Mouse (Mus musculus): Measurements from ENCODE around the gene Tex48. TPM values are rescaled to one million over a fixed set of nuclear protein-coding genes. Genes with fewer than 3 reads are reported as not detected.

Gene Tex48
- polyA plus RNA-seq, 1 experiment: not detected

DNA sequence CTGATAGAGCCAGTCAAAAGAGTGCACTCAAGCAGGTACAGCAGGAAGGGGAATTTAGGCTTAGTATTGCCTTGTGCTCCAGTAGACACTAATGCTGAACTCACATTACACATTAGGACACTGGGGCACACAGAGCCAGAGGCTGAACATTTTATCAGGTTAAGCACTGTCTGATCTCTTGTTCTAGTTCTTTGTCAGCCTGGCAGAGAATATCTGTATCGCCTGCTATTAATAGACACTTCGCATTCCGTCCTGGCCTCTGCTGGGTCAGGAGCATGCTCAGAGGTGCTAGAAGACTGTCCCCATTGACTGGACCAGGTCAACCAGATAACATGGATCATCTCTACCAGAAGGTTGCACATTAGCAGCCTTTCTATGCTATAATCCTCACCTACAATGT is 16.7 kb downstream of the Tex48 start:
- H3K4me1 ChIP-seq (ENCODE audit: control insufficient read depth): no peaks in the 10 kb centered on the region
- H3K36me3 ChIP-seq (ENCODE audit: control insufficient read depth): no peaks in the 10 kb centered on the region
- TF ChIP-seq GATA1 (IDR thresholded peaks at IDR 0.05; ENCODE audit: low read length) (no peak), TAL1 (IDR thresholded peaks at IDR 0.05; ENCODE audit: low read length) (no peak)
- H3K4me3 ChIP-seq (replicated peaks): no peak overlapping the region
- H3K9me3 ChIP-seq (ENCODE audit: control insufficient read depth, low read length): no peaks in the 10 kb centered on the region
- H3K27me3 ChIP-seq (ENCODE audit: control insufficient read depth): no peaks in the 10 kb centered on the region

DNA sequence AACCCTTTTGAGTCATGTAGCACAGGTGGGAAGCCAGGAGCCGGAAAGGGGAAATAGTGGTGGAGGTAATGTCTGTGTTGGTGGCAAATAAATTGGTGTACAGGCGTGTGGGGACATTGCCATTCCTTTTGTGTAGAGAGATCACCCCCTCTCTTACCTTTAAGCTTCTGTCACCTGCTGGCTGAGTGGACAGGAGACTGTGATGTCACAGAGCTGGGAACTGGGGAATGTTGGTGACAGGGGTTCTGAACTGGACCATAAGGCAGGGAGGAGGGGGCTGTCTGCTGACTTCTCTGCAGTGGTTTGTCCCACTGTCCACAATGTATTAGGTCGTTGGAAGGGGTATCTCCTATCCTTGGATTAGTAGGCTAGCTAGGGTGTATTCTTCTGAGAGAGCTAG is 17.3 kb downstream of the Tex48 start, which contains the start of gene Gm11213:
Gm11213 (minus strand) TSS at position 317 of the 400 bp plus-strand sequence.
- Histone ChIP-seq H3K4me3 (replicated peaks) (no peak within 1 kb of the TSS), H3K9me3 (ENCODE audit: control insufficient read depth, low read length) (no peaks in the 10 kb centered on the region), H3K27me3 (ENCODE audit: control insufficient read depth) (no peaks in the 10 kb centered on the region), H3K4me1 (ENCODE audit: control insufficient read depth) (no peaks in the 10 kb centered on the region), H3K36me3 (ENCODE audit: control insufficient read depth) (no peaks in the 10 kb centered on the region)
- TF ChIP-seq TAL1 (IDR thresholded peaks at IDR 0.05; ENCODE audit: low read length): no peak
- no peak for TF ChIP-seq GATA1 (IDR thresholded peaks at IDR 0.05; ENCODE audit: low read length)

DNA sequence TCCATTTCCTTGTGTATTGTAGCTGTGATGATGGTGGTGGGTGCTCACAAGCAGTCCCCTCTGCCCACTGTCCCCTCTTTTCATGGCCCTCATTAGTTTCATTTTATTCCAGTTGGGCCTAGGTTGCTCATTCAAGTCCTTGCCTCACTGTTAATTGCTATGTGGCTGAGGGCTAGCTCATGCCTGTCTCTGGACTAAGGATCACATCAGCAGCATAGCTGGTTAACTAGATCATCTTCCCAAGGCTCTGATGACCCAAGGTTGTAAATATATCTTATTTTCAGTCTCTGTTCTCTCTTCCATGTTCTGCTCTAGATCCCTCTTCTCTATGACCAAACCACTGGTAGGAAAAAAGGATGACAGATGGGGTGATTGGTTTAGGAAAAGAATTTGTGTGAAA is 21.0 kb downstream of the Tex48 start:
- no peak overlapping the region for H3K4me3 ChIP-seq (replicated peaks)
- H3K36me3 ChIP-seq (ENCODE audit: control insufficient read depth): no peaks in the 10 kb centered on the region
- no peaks in the 10 kb centered on the region for H3K27me3 ChIP-seq (ENCODE audit: control insufficient read depth)
- TF ChIP-seq GATA1 (IDR thresholded peaks at IDR 0.05; ENCODE audit: low read length) (no peak), TAL1 (IDR thresholded peaks at IDR 0.05; ENCODE audit: low read length) (no peak)
- no peaks in the 10 kb centered on the region for H3K9me3 ChIP-seq (ENCODE audit: control insufficient read depth, low read length)
- H3K4me1 ChIP-seq (ENCODE audit: control insufficient read depth): no peaks in the 10 kb centered on the region

DNA sequence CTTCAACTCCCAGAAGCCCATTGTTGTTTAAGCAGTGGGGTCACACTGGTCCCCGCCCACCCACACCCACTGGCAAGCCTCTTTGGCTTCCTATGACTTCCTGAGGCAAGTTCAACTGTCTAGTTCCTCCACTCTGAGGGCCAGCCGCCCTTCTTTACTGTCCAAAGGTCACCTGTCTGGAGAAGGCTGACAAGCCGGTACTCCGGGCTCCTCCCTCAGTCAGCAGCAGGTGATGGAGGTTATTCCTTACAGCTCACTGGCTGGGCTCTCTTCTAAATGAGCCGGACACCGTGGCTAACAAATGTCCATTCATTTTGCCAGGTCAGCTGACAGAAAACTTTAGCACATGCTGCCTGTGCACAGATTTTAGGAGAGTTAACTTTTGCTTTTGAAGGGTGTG is 21.4 kb downstream of the Tex48 start:
- no peaks in the 10 kb centered on the region for H3K9me3 ChIP-seq (ENCODE audit: control insufficient read depth, low read length)
- TF ChIP-seq GATA1 (IDR thresholded peaks at IDR 0.05; ENCODE audit: low read length): no peak
- TF ChIP-seq TAL1 (IDR thresholded peaks at IDR 0.05; ENCODE audit: low read length): no peak
- H3K4me1 ChIP-seq (ENCODE audit: control insufficient read depth): no peaks in the 10 kb centered on the region
- no peaks in the 10 kb centered on the region for H3K27me3 ChIP-seq (ENCODE audit: control insufficient read depth)
- no peaks in the 10 kb centered on the region for H3K36me3 ChIP-seq (ENCODE audit: control insufficient read depth)
- no peak overlapping the region for H3K4me3 ChIP-seq (replicated peaks)

DNA sequence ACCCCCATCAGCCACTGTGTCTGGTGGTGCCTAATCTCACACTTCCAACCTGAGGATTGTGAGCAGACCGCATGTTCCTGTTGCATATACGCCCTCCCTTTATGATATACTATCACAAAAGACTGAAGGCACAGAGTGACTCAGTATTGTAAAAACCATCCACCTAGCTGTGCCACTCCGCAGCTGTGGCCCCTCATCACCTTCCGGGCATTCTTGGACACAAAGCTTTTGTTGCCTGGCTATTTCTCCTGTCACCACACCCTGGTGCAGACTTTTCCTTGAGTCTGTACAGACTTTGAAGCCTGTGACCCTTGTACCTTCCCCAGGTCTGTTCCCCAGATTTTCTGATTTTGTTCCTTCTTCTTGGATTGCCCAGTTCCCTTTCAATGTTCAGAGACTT is 26.2 kb downstream of the Tex48 start:
- Histone ChIP-seq H3K36me3 (ENCODE audit: control insufficient read depth) (no peaks in the 10 kb centered on the region), H3K4me1 (ENCODE audit: control insufficient read depth) (no peaks in the 10 kb centered on the region), H3K4me3 (replicated peaks) (no peak overlapping the region), H3K9me3 (ENCODE audit: control insufficient read depth, low read length) (no peaks in the 10 kb centered on the region), H3K27me3 (ENCODE audit: control insufficient read depth) (no peaks in the 10 kb centered on the region)
- TF ChIP-seq GATA1 (IDR thresholded peaks at IDR 0.05; ENCODE audit: low read length) (no peak), TAL1 (IDR thresholded peaks at IDR 0.05; ENCODE audit: low read length) (no peak)

DNA sequence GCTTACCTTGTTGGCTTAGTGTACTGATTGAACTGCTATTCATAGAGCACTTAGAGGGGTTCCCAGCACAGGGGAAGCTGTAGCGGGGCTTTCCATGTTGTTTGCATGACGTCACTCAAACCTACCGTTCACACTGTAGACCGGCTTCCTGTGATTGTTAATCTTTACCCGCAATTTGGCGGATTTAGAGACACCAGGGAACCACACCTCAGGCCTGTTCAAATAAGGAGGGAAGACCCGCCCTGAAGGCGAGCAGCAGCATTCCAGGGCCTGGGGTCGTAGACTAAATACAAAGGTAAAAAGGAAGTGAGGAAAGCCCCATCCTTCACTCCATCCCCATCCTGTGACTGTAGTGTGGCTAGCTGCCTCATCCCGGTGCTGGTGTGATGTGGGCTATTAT is 27.0 kb downstream of the Tex48 start:
- H3K9me3 ChIP-seq (ENCODE audit: control insufficient read depth, low read length): no peaks in the 10 kb centered on the region
- no peaks in the 10 kb centered on the region for H3K27me3 ChIP-seq (ENCODE audit: control insufficient read depth)
- TF ChIP-seq TAL1 (IDR thresholded peaks at IDR 0.05; ENCODE audit: low read length) (no peak), GATA1 (IDR thresholded peaks at IDR 0.05; ENCODE audit: low read length) (no peak)

DNA sequence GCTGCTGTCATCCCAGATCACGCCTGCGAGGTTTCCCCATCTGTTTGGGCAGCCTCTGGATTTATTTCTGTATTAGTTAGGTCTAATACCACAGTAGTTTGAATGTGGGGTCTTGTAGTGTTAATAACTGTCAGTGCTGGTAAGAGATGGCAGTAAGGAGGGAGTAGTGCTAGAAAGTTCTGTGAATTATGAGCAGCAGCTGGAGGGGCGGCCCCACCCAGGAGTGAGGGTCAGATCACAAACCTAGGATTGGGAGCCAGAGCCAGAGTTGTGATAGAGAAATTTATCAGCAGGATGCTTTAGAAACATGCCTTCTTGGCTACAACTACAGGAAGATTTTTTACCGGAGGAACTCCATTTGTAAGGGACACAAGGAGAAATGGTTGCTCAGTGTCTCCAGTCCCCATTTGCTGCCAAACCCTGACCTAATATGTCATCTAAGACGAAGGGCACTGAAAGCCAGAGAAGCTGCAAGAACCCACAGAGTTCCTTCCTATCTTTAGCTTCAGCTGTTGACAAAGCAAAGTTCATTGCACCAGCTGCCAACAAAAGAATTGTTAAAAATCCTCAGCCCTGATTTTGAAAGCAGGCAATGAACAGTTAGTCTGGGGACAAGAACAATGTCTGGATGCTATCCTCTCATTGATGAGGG is 27.6 kb downstream of the Tex48 start:
- Histone ChIP-seq H3K36me3 (ENCODE audit: control insufficient read depth) (no peaks in the 10 kb centered on the region), H3K4me1 (ENCODE audit: control insufficient read depth) (no peaks in the 10 kb centered on the region), H3K27me3 (ENCODE audit: control insufficient read depth) (no peaks in the 10 kb centered on the region), H3K4me3 (replicated peaks) (no peak overlapping the region), H3K9me3 (ENCODE audit: control insufficient read depth, low read length) (no peaks in the 10 kb centered on the region)
- TF ChIP-seq TAL1 (IDR thresholded peaks at IDR 0.05; ENCODE audit: low read length) (no peak), GATA1 (IDR thresholded peaks at IDR 0.05; ENCODE audit: low read length) (no peak)

More for the DNA sequence above, 27.0 kb downstream of the Tex48 start:
- Histone ChIP-seq H3K4me1 (ENCODE audit: control insufficient read depth) (no peaks in the 10 kb centered on the region), H3K4me3 (replicated peaks) (no peak overlapping the region), H3K36me3 (ENCODE audit: control insufficient read depth) (no peaks in the 10 kb centered on the region)

DNA sequence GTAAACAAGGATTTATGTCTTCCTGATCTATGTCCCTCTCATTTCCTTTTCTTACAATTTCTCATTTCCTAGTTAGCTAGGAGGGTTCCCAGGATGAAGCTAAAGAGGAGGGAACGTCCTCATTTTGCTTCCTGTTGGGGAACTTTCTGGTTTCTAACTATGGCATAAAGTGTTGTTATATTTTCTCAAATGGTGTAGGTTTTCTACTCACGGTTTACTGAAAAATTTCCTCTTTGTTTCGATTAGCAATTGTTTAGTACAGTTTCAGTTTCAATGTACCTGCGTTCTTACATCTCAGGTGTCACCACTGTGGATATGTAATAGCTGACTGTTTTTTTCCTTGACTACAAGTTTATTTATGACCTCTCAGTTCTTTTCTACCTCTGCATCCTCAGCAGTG is 31.7 kb downstream of the Tex48 start:
- H3K4me3 ChIP-seq (replicated peaks): no peak overlapping the region
- no peaks in the 10 kb centered on the region for H3K9me3 ChIP-seq (ENCODE audit: control insufficient read depth, low read length)
- no peak for TF ChIP-seq GATA1 (IDR thresholded peaks at IDR 0.05; ENCODE audit: low read length)
- TF ChIP-seq TAL1 (IDR thresholded peaks at IDR 0.05; ENCODE audit: low read length): no peak
- no peaks in the 10 kb centered on the region for H3K36me3 ChIP-seq (ENCODE audit: control insufficient read depth)
- H3K4me1 ChIP-seq (ENCODE audit: control insufficient read depth): no peaks in the 10 kb centered on the region
- no peaks in the 10 kb centered on the region for H3K27me3 ChIP-seq (ENCODE audit: control insufficient read depth)

DNA sequence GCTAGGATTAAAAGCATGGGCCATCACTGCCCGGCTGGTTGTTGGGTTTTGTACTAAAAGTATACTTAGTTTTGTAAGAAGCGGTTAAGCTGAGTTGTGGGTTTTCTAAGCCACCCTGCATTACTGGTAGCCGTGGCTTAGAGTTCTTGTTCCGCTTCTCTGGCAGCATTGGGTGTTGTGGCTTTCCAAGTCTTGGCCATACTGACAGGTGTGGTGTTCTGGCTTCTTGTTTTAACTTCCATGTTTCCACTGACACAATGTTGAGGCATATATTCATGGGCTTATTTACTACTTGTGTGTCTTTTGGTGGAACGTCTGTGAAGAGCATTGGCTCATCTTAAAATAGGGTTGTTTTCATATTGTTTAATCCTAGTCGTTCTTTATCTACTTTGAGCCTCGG is 32.2 kb downstream of the Tex48 start:
- TF ChIP-seq TAL1 (IDR thresholded peaks at IDR 0.05; ENCODE audit: low read length) (no peak), GATA1 (IDR thresholded peaks at IDR 0.05; ENCODE audit: low read length) (no peak)
- no peaks in the 10 kb centered on the region for H3K4me1 ChIP-seq (ENCODE audit: control insufficient read depth)
- no peaks in the 10 kb centered on the region for H3K9me3 ChIP-seq (ENCODE audit: control insufficient read depth, low read length)
- no peaks in the 10 kb centered on the region for H3K36me3 ChIP-seq (ENCODE audit: control insufficient read depth)
- no peaks in the 10 kb centered on the region for H3K27me3 ChIP-seq (ENCODE audit: control insufficient read depth)
- no peak overlapping the region for H3K4me3 ChIP-seq (replicated peaks)

DNA sequence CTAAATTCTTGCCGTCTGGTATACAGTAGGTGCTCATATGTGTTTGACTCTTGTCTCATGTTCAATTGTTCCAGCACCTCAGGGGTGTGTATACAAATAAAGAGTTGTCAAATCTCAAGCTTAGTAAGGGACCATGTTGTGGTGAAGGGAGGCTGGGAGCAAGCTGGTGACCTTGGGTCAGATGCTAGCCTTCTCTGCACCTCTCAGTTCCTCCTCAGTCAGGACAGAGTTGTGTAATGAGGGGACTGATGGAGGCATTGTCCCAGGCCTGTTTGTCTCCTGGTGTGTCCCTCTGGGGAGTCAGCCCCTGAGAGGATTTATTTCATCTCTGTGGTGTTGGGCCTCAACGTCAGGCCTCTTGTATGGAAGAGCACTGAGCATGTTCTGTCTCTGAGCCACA is 36.0 kb downstream of the Tex48 start:
- TF ChIP-seq GATA1 (IDR thresholded peaks at IDR 0.05; ENCODE audit: low read length) (no peak), TAL1 (IDR thresholded peaks at IDR 0.05; ENCODE audit: low read length) (no peak)
- peaks cover 6% of the 10 kb centered on the region; the same call in 1 of the 2 replicates for H3K36me3 ChIP-seq (ENCODE audit: control insufficient read depth)
- no peaks in the 10 kb centered on the region for H3K4me1 ChIP-seq (ENCODE audit: control insufficient read depth)
- H3K27me3 ChIP-seq (ENCODE audit: control insufficient read depth): no peaks in the 10 kb centered on the region
- H3K9me3 ChIP-seq (ENCODE audit: control insufficient read depth, low read length): no peaks in the 10 kb centered on the region
- no peak overlapping the region for H3K4me3 ChIP-seq (replicated peaks)

Measured in erythroblast, embryonic 14.5 days (primary cell).